Mouse (Mus musculus): ENCODE measurements around the gene Vmn2r99. TPM values are rescaled to one million over a fixed set of nuclear protein-coding genes. Genes with fewer than 3 reads are reported as not detected.

Gene Vmn2r99
- not detected in 2 replicates for total RNA-seq (2015; ENCODE audit: low replicate concordance)
- total RNA-seq (2017; ENCODE audit: low replicate concordance), result 0.14 TPM in 1 of 2 replicates, not detected in the other

DNA sequence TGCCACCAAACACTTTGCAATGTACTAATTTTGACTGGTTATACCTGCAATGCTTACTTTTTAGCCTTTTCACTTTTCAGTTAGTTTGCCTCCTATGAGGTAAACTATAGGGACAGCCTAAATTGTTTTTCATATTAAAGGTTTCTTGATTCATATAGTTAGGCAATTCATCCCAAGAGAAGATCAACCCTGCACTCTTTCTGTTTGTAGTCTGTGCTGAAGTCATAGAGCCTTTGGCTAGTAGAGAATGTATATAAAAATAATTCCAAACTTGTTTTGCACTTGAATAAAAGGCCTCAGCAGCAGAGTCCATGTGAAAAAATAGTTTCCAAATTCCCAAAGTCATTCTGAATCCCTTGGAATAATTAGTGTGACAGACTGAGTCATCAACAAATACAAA lies at the start of gene Vmn2r99:
Gene Vmn2r99 (plus strand): TSS at position 301 of the 400 bp plus-strand sequence.
- ATAC-seq (replicated peaks; ENCODE audit: low FRiP score, poor library complexity, severe bottlenecking), result no peak

- no peak for ATAC-seq (replicated peaks; ENCODE audit: low FRiP score, poor library complexity, severe bottlenecking)
Measured at GRCm38 (mm10) chr17:19437623-19438022, 75.9 kb downstream of the Vmn2r99 start.

DNA sequence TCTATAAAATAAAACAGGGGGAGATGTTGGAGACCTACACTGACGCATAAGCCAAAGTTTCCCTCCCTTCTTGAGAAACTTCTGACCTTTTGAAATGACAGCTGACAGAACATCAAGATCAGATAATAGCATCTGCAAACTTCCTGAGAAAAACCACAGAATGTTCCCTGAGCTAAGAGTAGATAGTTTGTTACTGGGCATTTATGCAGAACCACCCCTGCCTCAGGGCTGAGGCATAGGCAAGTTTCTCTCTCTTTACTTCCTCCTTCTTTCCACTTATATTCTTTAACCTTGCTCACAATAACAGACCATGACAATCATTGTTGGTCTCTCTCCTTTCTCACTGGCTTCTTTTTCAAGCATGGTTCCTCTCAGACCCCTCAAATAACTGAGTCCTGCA lies 83.2 kb downstream of the Vmn2r99 start:
- no peak for ATAC-seq (replicated peaks; ENCODE audit: low FRiP score, poor library complexity, severe bottlenecking)

Other genes with a start within 250 kb of the Vmn2r99 start
- not detected in 2 replicates for gene Vmn2r100, start 142.8 kb downstream of the Vmn2r99 start, total RNA-seq (2015; ENCODE audit: low replicate concordance)
- gene Vmn2r100, start 142.8 kb downstream of the Vmn2r99 start, total RNA-seq (2017; ENCODE audit: low replicate concordance), result not detected in 2 replicates
- not detected in 2 replicates for gene Vmn2r101, start 215.3 kb downstream of the Vmn2r99 start, total RNA-seq (2015; ENCODE audit: low replicate concordance)
- not detected in 2 replicates for gene Vmn2r101, start 215.3 kb downstream of the Vmn2r99 start, total RNA-seq (2017; ENCODE audit: low replicate concordance)